9 mouse cellular contexts compared by ENCODE assay signal in genomic region chr7:65373336-65373735, GRCm38 (mm10).
DNase-seq lines count a peak whose midpoint lies in the region; ATAC-seq lines count a peak whose summit lies in the region.
"Had no signal": no experiment of that assay in that cellular context is flagged by ENCODE, and none has a peak within 500 bp of the region (broad histone marks: within the 10 kb centered on the region; RNA-seq: fewer than 3 reads in every experiment).

No protein-coding gene starts in this region.

- H3K9me3 ChIP-seq in liver, embryonic 11.5 days (ENCODE audit: control insufficient read depth, low read length) = no peaks in the 10 kb centered on the region
- H3K9me3 ChIP-seq in hindbrain, embryonic 16.5 days (ENCODE audit: control insufficient read depth, low read length) = no peaks in the 10 kb centered on the region
- H3K9me3 ChIP-seq: limb, embryonic 15.5 days had no signal

- no peak for ATAC-seq in liver, embryonic 11.5 days (replicated peaks; ENCODE audit: low FRiP score)
- no peak for ATAC-seq in hindbrain, embryonic 16.5 days

- no peak overlapping the region for H3K4me2 ChIP-seq in liver, embryonic 11.5 days
- H3K4me2 ChIP-seq in hindbrain, embryonic 16.5 days (ENCODE audit: low read length) = no peak overlapping the region
- H3K4me2 ChIP-seq: limb, embryonic 15.5 days had no signal

- peaks cover 3% of the 10 kb centered on the region; the same call in 1 of the 2 replicates for H3K4me1 ChIP-seq in liver, embryonic 11.5 days (replicated peaks; ENCODE audit: control insufficient read depth, insufficient read depth, low read length)
- H3K4me1 ChIP-seq in hindbrain, embryonic 16.5 days (ENCODE audit: control insufficient read depth, insufficient read depth, low read depth, low read length) = no peaks in the 10 kb centered on the region; the same call in none of the 2 replicates

- DNase-seq in liver = peak; percentile 32
- no peak for DNase-seq in liver, embryonic 11.5 days (ENCODE audit: low spot score)
- peak; percentile 40 for DNase-seq in c-Kit-positive CD71-negative TER-119-negative erythroid progenitor cells, embryonic 14.5 days (ENCODE audit: low read depth)
- peak; percentile 28 to 56 for DNase-seq in kidney, postnatal 4 days
- DNase-seq in thymus, postnatal 0 days (ENCODE audit: low spot score) = peak; percentile 75
- no peak for DNase-seq in adrenal gland, postnatal 4 days (ENCODE audit: low spot score in 2 of 2)
- DNase-seq: right cerebral cortex, adult 18-20 months had no signal

- H3K27me3 ChIP-seq in liver, embryonic 11.5 days (replicated peaks; ENCODE audit: control insufficient read depth, insufficient read depth, low read length) = peaks cover 39% of the 10 kb centered on the region
- H3K27me3 ChIP-seq in hindbrain, embryonic 16.5 days (replicated peaks; ENCODE audit: control insufficient read depth, insufficient read depth, low read length) = no peaks in the 10 kb centered on the region
- H3K27me3 ChIP-seq: limb, embryonic 15.5 days had no signal

- no peak overlapping the region for H3K9ac ChIP-seq in liver, embryonic 11.5 days (ENCODE audit: low read depth, low read length)
- no peak overlapping the region for H3K9ac ChIP-seq in hindbrain, embryonic 16.5 days (ENCODE audit: low read depth, low read length)
- H3K9ac ChIP-seq: limb, embryonic 15.5 days had no signal

- no peaks in the 10 kb centered on the region for H3K36me3 ChIP-seq in liver, embryonic 11.5 days (ENCODE audit: control insufficient read depth, insufficient read depth, low read length)
- no peaks in the 10 kb centered on the region for H3K36me3 ChIP-seq in hindbrain, embryonic 16.5 days (ENCODE audit: control insufficient read depth, insufficient read depth, low read length)
- H3K36me3 ChIP-seq: limb, embryonic 15.5 days had no signal

- 53% methylated on average over 8 of the region's 8 CpGs for WGBS in liver, embryonic 11.5 days
- WGBS in hindbrain, embryonic 16.5 days = 78% methylated on average over 8 of the region's 8 CpGs

- no peak overlapping the region for H3K4me3 ChIP-seq in liver, embryonic 11.5 days (ENCODE audit: low read depth, low read length)
- no peak overlapping the region for H3K4me3 ChIP-seq in hindbrain, embryonic 16.5 days (ENCODE audit: low read length)
- H3K4me3 ChIP-seq: limb, embryonic 15.5 days had no signal

- H3K27ac ChIP-seq in liver, embryonic 11.5 days (ENCODE audit: low read depth, low read length) = no peak overlapping the region
- H3K27ac ChIP-seq in hindbrain, embryonic 16.5 days (ENCODE audit: low read depth, low read length) = no peak overlapping the region
- H3K27ac ChIP-seq: limb, embryonic 15.5 days had no signal

Comparison
In these comparisons a context has a peak if more than half of its experiments do, and no peak if none do; other contexts are left out.
1. DNase-seq: peak in liver (single experiment), c-Kit-positive CD71-negative TER-119-negative erythroid progenitor cells, embryonic 14.5 days (single experiment), kidney, postnatal 4 days (2 of 2) and thymus, postnatal 0 days (single experiment); none in liver, embryonic 11.5 days (single experiment) and adrenal gland, postnatal 4 days (0 of 2).